Mouse (Mus musculus) heart, adult 18-20 months (tissue): ENCODE measurements around the gene Top1. TPM values are rescaled to one million over a fixed set of nuclear protein-coding genes. Genes with fewer than 3 reads are reported as not detected.

Experiments
- DNase-seq, 2 experiments: peaks; one replicate each; pipeline ENCODE4 v3.0.0; 2021 to 2022; ENCODE audit warnings: mixed read lengths in 1 of 2
- total RNA-seq, 2 experiments: library from RNA; stranded (reverse); gene quantifications; 2 replicates each; pipeline ENCODE4 v1.2.3; 2021

Top1 gene
- total RNA-seq, 2 experiments from 2014 or later: 39.9 to 42.8 TPM

DNA sequence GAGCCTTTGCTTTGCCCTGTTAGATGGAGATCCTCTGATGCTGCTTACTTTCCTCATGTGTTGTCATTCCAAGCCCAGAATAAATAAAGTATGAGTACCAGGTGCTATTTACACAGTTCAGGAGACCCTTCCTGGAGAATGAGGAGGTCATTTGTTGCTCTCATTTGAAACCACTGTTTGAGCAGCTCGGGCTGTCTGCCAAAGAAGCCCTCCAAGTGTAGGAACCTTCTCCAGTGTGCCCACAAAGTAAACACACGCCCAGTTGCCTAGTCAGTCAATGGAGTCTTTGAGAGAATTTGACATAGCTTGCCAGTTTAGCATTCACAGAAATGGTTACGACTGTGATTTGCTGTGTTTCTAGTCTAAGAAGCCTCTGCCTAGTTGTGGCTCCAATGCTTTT, 73.1 kb downstream of the Top1 start:
- DNase-seq: no peak

DNA sequence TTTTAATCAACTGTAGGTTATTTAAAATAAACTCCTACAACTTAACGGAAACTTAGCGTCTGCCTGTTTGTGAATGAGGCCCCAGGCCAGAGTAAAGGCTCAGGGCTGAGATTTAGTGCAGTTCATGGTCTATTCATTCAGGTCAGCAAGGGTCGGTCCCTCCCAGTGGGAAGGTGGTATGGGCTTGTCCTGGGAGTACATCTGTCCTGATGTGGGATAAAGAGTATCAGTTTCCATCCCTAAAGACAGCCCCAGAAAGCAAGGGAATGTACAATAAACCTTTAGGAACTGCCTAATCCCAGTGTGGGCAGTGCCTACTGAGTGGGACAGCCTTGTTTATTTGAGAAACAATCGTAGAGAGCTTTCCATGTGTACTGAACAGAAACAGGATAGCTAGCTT, 77.0 kb downstream of the Top1 start:
- DNase-seq: no peak

DNA sequence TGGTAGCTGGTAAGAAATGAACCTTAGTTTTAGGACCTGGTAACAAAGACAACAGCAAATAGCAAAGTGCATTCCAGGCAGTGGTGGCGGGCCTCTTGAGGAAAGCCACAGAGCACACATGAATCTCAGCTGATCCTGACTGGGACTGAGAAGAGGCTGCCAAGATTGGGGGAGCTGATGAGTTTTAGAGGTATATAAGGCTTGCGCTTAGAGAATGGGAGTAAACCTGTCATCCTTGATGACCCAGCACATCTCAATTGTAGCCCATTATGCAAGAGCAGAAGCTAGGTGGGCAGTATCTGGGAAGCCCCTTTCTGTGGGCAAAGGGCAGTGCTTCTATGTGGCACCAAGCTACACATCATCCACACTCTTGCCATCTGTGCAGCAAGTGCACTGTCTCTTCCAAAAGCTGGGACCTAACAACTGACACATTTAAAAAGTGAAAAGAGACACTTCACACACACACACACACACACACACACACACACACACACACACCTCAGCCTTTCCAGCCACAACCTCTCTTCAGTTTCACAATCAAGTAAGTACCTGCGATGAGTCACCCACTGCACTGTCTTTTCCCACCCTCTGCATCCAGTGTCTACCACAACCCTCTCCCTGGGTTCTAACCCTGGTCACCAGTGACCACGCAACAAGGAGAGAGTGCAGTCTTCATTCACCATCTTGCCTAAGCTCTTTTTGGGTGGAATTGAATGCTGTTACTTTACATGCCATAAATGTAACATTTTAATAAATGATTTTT, 78.1 kb downstream of the Top1 start:
- no peak for DNase-seq

DNA sequence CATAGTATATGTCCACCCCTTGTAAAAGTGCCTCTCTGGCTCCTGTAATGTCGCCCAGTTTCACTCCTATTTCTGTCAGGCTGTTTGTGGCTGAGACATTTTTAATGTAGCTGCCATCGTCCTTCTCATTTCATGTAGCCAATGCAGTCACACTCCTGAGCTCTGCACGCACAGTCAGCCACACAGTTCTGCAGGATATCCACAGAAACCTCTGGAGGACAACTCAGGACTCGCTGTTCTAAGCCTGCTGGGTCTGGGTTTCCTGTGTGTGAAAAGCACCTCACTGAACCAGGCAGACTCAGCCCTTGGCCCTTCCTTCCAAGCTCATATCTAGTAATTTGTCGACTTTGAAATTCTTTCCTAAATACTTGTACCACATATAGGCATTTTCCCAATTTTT, 78.8 kb downstream of the Top1 start:
- DNase-seq: no peak

DNA sequence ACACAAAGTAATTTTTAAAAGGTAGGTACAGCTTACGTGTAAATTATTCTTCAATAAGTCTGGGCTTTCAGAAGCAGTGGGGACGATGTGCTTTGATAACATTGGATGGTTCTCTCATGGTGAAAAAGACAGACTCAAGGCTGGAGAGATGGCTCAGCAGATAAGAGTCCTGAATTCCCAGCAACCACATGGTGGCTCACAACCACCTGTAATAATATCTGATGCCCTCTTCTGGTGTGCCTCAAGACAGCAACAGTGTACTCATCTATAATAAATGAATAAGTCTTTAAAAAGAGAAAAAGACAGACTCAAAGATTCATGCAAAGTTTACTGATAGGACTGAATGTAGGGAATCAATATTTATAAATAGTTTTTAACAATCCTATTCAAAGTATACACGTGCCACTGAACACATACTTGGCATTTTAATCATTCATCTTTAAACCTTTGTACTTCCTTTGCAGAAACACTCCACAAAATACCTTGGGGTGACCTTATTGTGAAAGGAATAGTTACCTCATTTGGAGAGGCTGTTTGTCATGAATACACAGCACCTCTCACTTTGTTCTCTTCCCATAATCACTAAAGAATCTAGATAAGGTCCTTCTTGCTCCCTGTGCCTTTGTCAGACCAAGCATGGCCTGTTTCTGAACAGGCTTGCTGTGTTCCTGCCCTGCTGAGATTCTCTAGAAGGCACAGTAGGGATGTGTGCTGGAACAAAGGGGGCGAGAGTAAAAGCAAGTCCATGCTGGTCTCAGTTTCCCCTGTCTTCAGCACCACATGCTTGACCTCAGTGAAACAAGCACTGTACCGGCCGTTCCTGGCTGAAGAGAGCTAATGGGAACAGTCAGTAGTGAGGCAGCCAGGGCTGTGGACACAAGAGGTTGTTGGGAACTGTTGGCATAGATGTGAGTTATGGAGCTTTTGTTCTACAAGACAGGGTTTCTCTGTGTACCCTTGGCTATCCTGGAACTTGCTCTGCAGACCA, 80.5 kb downstream of the Top1 start:
- DNase-seq: no peak

DNA sequence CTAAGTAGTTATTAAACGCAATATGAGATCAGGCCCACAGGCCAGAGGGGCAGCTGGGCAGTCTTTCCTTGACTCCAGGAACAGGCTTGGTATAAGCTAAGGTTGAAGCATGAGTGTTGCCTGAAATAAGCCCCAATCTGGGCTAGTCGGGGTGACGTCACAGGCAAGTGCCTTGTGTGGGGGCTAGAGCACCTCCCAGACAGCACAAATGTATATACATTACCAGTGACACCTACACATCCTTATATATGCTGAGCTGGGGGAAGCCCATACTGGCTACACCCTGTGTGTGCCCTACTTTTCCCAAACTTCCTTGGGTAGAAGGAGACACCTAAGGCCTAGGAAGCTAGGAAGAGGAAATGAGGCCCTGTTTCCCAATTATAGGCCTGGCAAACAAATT, 83.3 kb downstream of the Top1 start:
- DNase-seq: no peak

DNA sequence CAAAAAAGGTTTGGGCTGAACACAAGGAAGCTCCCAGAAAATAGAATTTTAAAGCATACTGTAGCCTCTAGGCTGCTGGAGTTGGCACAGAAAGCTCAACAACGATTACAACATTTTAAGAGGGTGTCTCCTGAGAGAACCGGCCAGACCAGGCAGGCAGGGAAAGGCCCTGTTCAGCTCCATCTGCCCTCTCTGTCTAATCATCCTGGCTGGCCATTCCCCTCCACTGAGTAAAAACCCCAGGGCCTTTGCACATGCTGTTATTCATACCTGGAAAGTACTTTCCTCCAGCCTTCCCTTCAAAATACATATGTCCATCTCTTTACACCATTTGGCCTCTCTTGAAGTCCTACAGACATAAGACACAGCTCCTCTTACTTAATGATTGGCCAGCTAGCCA, 83.7 kb downstream of the Top1 start:
- DNase-seq: no peak

DNA sequence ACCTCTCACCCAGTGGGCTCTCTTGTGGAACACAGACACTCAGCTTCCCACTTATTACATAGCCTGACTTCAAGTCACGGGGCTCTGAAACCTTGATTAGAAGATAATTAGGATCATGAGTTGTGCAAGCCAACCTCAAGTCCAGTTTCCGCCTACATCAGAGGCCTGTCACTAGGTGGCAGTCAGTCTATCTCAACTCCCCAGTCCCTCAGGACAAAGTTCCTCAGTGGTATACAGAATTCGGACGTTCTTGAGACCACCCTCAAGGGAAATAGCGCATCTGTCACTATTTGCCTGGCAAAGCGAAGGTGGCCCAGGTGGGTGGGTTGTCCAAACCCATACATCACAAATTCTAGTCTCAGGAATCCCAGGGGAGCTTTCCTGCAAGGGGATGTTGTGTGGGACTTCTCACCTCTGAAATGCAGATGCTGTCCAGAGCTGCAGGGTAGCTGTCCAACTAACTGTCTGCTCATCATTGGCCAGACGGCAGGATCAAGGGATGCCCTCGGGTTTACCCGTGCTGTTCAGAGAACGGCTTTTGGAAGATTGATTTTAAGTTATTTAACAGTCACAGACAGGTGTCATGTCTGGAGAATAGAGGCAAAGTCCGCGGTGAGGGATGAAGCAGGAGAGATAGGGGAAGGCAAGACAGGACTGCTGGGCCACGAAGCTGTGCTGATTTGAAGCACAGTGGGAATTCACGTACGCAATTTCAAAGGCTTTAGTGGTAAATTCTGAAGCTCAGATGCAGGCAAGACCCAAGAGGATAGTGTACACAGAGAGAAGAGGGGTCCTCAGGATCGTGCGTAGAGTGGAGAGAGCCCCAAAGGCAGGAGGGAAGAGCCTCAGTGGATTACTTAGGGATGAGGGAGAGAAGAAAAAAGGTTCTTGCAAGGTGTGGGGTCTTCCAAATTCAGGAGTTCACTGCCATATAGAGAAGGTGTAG, 84.4 kb downstream of the Top1 start:
- DNase-seq: peak in 1 of 2 experiments; percentile 64

DNA sequence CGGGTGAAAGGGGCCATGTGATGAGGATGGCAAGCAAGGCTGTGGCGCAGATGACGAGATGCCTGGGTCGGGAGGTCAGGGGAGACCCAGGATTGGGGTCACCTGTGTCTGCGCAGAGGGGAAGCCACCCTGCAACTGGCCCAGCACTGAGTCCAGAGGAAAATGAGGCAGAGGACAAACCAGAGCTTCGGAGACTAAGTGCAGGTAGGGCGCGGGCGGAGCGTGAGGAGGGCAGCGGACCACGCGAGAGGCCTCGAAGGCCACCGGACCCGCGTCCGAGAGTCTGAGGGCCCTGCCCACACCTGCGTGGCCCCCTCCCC, 85.1 kb downstream of the Top1 start:
- DNase-seq: peak in 1 of 2 experiments; percentile 38

DNA sequence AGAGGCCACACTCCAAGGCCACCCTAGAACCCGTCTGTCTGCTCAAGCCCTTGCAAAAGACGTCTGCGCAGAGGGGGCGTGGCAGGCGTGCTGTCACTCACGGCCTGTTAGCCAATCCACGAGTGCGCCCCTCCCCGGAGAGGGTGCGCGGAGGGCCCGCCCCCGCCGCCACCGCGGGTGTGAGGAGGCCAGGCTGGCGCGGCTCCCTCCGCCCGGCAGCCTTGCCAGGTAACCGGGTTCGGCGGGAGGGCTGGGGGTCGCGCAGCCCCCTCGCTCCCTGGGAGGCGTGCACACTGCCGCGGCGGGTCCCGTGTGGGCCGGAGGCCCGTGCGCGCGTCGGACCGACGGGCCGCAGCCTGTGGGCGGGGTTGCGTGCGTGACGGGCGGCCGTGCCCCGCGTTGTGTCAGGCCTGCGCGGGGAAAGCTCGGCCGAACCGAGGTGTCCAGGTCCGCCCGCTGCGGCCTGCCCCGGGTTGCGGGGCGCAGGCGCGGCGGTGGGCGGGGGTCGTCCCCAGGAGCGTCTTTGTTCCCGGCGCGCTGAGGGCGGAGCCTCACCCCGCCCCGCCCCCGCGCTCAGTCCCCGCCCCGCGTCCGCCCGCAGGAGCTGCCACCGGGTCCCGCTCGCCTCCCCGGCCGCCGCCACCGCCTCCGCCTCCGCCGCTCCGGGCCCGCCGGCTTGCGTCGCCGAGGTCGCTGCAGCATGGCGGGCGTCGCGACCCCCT, 85.6 kb downstream of the Top1 start, which contains the start of gene Plcg1:
TSS of gene Plcg1 (plus strand) at position 184 of the 722 bp plus-strand sequence.
- DNase-seq: peak; percentile 95 to 96

DNA sequence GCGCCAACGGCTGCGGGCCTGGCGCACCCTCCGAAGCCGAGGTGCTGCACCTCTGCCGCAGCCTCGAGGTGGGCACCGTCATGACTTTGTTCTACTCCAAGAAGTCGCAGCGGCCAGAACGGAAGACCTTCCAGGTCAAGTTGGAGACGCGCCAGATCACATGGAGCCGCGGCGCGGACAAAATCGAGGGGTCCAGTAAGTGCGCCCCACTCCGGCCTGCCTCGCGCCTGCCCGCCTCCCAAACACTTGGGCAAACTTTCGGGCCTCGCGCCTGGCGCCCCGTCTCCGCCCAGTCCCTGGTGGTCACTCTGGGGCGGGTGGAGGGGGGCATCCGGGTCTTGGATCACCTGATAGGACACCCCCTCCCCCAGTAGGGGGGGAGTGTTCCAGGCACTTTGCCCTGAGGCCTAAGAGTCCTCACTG, 86.2 kb downstream of the Top1 start:
- DNase-seq: peak; percentile 82

DNA sequence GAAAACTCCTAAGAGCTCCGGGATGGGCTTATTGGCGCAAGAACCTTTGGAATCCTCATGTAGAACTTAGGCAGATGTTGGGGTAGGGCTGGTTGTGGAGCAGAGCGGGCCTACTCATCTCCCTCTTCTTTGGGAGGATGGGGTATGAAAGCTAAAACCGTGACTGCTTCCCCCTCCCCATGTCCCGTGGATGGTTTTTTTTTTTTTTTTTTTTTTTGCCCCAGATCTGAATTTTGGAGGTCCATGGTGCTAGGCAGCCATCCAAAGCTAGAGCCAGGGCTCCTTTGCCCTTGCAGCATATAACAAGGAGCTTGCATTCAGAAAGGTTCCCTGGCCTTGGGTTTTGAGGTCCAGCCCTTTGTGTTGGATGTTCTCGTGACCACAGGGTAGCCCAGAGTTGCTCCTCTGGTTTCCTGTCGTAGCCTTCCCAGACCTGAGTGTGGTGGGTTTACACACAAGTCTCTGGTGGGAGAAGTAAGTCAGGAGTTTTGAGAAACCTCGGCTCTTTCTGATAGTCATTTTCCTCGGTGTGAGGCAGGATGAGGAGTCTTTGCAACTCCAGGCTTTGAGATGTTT, 86.8 kb downstream of the Top1 start:
- DNase-seq: peak in 1 of 2 experiments; percentile 37

DNA sequence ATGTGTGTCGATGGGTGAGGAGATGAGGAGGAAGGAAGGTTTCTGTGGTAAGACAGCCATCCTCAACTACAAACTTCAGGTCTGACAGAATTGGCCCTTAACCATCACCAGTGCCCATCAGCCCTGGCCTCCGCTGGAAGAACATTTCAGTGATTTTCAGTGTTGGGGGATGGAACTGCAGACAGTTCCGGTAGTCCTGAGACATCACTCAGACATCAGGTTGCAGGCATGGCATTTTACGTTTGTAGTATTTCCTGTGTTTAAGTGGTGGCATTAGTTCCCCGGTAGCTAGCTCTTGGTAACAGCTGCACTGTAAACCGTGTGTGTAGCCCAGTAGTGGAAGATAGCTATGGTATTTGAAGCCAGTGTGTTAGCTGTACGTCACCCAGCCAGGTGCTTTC, 87.4 kb downstream of the Top1 start:
- DNase-seq: no peak

DNA sequence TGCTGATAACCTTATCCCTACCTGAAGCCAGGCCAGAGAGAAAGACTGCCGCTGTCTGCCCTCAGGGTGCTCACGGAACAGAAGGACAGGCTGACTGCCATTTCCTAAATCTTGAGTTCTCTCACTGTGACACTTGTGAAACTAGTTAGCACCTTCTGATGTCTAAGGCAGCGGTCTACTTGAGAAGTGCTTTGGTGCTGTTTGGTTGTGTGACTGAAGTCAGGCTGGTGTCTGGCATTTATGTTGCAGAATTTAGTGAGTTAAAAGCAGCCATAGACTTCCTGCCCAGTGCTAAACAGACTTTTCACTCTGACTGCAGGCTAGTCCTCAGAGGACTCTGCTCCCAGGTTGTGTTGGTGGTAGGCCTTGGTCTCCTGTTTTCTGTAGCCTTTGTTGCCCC, 88.6 kb downstream of the Top1 start:
- no peak for DNase-seq

DNA sequence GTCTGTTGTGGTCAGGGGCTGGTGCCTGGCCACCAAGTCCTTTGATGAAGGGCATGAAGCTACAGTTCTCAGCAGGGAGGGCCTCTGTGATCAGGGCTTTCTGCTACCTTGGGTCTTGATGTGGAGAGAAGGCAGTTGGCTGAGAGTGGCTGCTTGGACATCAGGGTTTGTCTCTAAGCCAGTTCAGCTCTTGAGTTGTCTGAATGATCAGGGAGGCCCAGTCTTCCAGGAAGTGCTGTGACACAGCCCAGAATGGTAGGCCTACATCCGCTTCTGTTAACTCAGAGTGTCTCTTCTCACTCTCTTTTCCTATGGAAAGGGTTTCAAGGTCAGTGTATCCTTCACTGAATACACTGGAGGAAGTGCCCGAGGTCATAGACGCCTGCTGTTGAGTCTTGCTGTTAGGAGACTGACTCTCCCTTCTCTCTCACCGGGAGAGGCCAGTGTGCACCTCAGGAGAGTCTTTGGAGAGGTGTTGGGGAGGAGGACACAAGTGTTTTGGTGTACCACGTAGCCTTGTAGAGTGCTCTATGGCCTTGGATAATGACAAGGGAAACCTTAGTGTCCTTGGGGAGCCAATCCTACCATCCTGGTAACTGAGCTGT, 90.1 kb downstream of the Top1 start:
- no peak for DNase-seq

DNA sequence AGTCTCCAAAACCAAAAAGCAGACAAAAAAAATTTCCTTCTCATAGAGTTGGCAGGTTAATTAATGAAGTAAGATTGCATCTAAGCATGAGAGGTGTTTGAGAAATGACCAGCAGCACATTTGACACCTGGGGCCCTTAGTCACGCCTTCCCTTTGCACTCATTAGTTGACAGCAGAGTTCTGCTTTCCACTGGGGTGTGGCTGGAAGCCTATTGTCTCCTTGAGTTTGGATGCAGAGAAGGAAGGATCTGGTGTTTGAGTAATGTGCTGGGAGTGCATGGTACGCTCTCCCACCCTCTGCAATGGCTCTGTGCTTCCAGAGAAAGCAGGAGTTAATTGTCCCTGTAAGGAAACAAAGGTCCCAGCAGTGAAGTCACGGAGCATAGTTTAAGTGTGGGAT, 90.8 kb downstream of the Top1 start:
- no peak for DNase-seq

DNA sequence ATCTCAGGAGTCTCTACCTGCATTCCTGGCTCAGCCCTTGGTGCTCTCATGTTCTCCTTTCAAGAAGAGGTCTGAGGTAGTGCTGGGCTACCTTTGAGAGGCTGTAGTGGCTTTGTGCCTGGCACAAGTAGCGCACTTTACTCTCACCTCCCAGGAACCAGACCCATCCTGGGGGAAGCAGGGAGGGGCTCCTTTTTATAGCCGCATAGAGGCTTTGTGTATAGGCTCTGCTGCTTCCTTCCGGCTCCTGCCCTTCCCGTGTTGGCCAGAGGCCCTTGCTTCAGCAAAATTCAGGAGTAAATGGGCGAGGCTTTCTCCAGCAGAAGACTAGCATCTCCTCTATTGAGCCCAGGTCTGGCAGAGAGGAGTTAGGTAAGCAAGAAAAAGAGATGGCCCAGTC, 92.7 kb downstream of the Top1 start:
- DNase-seq: peak; percentile 46 to 75

DNA sequence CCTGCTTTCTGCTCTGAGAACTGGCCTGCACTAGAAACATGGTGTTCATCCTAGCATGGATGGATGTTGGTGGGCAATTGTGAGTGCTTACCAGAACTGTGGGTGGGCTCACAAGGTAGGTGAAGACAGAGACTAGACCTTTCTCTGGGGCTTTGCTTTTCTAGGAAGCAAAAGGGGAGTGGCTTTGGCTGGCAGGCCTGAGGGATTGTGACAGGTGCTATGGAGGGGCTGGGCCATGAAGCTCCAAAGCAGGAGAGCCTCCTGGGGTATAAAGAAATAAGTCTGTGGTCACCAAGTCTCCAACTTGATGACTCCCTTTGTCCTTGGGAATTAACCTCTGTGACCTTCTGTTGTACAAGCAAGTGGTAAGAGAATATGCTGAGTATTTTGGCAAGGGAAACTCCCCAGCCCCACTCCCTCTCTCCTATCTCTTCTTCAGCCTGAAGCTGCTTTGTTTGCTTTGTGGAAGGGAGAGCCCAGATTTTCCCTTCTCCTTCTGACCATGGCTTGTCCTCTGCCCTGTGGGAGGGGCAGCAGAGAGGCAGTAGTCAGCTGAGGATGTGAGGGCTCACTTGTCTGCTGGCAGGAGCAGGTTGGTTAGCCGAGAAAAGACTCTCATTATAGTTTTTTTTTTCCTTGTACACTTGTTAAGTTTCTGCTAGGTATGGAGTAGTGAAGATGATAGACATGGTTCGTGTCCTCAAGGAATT, 94.1 kb downstream of the Top1 start:
- DNase-seq: no peak

DNA sequence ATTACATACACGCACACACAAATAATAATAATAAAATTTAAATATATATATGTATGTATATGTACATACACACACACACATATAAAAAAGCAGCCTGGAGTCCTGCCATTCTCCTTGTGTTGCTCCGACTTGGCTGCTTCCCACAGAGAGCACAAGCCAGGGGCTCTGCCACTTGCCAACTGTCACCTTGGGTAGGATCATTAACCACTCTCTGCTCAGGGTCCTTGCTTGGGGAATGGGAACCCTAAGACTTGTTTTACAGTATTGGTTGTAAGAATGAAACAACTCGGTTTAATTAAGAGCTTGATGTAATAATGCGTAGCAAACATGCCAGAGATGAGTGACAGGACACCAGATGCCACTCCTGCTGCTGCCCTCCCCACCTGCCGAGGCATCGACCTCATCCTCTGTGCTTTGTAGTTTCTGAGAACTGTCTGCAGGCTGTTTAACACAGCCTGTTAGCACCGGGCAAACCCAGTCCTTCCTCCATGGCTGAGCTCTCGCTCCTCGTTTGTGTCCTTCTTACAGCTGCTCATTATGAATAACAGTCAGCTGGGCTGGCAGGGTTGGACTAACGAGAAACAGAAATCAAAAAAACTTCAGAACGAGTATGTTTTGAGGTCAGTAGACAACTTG, 95.0 kb downstream of the Top1 start:
- DNase-seq: no peak
